Mouse (Mus musculus) heart, adult 2 months (tissue): ENCODE measurements around the gene Pde4b.

Experiments used
- CTCF ChIP-seq: fragments of 200-600 bp; IDR thresholded peaks from 2 replicates; pipeline ENCODE4 v1.8.1; 2022; ENCODE audit warnings: antibody characterized with exemption, mild to moderate bottlenecking, moderate library complexity
- EP300 ChIP-seq: fragments of 200-500 bp; IDR thresholded peaks from 2 replicates; pipeline ENCODE4 v1.6.1; 2011; ENCODE audit warnings: low read depth, low read length, control low read depth; ENCODE audit not compliant: insufficient read depth
- POLR2A ChIP-seq: fragments of 200-500 bp; IDR thresholded peaks from 2 replicates; pipeline ENCODE4 v1.6.1; 2011; ENCODE audit warnings: mild to moderate bottlenecking, low read depth, low read length, control low read depth; ENCODE audit not compliant: insufficient read depth

DNA sequence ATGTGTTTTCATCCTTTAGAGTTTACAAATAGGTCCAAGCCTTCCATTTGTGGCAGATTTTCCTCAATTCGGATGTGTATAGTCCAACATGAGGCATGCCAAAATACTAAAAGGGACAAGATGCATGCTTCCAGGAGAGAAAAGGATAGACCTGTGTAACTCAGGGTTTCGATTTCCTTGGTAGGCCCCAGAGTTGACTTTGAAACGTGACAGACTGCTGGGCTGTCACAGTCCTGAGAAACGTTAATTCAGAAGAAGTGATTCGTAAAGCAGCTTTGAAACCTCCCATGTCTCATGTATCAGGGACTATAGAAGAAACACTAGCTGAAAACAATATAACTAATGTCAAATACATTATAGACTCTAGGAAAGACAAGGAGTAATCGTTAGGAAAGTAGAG lies 495.6 kb downstream of the Pde4b start:
- TF ChIP-seq EP300, result no peak
- TF ChIP-seq CTCF, result no peak
- TF ChIP-seq POLR2A, result no peak
